Mouse (Mus musculus) retina, embryonic 14.5 days (tissue): ENCODE results near the gene Map4k5.

Source experiments
- DNase-seq: peaks from one replicate; pipeline ENCODE4 v3.0.0-alpha.2; 2015; ENCODE audit warnings: low spot score

Map4k5 gene

DNA sequence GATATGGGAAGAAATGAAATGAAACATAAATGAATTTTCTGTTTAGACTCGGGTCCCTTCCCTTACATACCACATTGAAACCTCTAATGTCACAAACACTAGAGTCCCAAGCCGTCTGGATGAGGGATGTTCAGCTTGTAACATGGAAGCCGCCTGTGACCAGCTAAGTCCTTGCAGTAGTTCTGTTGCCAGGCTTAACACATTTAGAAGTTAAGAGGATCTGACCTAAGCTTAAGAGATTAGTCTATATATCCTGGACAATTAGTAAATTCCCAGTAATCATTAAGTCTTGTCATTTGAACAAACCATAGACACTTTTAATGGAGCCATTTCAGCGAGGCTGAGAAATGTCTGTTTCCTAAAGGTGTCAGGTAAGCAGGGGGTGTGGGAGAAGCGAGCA, 137.0 kb downstream of the Map4k5 start:
- no peak for DNase-seq

DNA sequence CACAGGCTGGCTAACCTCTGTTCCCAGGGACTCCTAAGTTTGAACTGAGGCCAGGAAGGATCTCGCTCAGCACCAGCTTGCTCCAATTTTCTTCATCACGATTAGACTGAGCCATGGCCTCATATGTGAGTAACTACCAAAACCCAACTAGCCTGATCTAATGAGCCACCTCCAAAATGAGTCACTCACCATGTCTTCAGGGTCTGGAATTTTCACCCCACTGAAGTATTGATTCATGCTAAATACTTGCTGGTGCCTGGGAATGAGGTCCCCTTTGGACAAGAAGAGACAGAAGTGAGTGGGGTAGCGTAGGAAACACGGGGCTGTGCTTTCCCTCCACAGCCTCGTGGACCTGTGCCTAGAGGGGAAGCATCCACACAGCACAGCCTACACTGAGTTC, 139.1 kb downstream of the Map4k5 start:
- no peak for DNase-seq
